Mouse (Mus musculus): ENCODE measurements around the gene Olfr684. TPM values are rescaled to one million over a fixed set of nuclear protein-coding genes. Genes with fewer than 3 reads are reported as not detected.

Gene Olfr684
- not detected in 2 replicates for polyA plus RNA-seq (2014; fragmentation: Nextera tagmentation; extraction: Ambion mirVana)

- Histone ChIP-seq H3K4me2 (ENCODE audit: low read length) (no peak within 1 kb of the TSS), H3K4me1 (replicated peaks; ENCODE audit: control insufficient read depth, insufficient read depth, low read length) (no peaks in the 10 kb centered on the region), H3K4me3 (ENCODE audit: low read depth, low read length) (no peak within 1 kb of the TSS), H3K9me3 (ENCODE audit: control insufficient read depth, low read length) (no peaks in the 10 kb centered on the region), H3K27me3 (replicated peaks; ENCODE audit: control insufficient read depth, insufficient read depth, low read length) (no peaks in the 10 kb centered on the region), H3K27ac (ENCODE audit: low read depth) (no peak within 1 kb of the TSS), H3K36me3 (ENCODE audit: control insufficient read depth, insufficient read depth, low read length) (no peaks in the 10 kb centered on the region), H3K9ac (ENCODE audit: low read length) (no peak within 1 kb of the TSS)
- DNase-seq (ENCODE audit: low spot score) (no peak), ATAC-seq (replicated peaks; ENCODE audit: low FRiP score, low TSS enrichment, low read depth) (no peak)
- WGBS = 68% methylated on average over 1 of the region's 1 CpGs
These were observed at the start of gene Olfr684 for GRCm38 (mm10) chr7:105163553-105163952. Olfr684 (minus strand) TSS chr7:105163653.

- no peak for ATAC-seq (replicated peaks; ENCODE audit: low FRiP score, low TSS enrichment, low read depth)
- Histone ChIP-seq H3K4me1 (replicated peaks; ENCODE audit: control insufficient read depth, insufficient read depth, low read length) (no peaks in the 10 kb centered on the region), H3K36me3 (ENCODE audit: control insufficient read depth, insufficient read depth, low read length) (no peaks in the 10 kb centered on the region), H3K27ac (ENCODE audit: low read depth) (no peak within 1 kb of the TSS), H3K9ac (ENCODE audit: low read length) (no peak within 1 kb of the TSS), H3K4me2 (ENCODE audit: low read length) (no peak within 1 kb of the TSS), H3K27me3 (replicated peaks; ENCODE audit: control insufficient read depth, insufficient read depth, low read length) (no peaks in the 10 kb centered on the region), H3K4me3 (ENCODE audit: low read depth, low read length) (no peak within 1 kb of the TSS), H3K9me3 (ENCODE audit: control insufficient read depth, low read length) (no peaks in the 10 kb centered on the region)
- no peak for DNase-seq (ENCODE audit: low spot score)
These were observed 43.9 kb upstream of the Olfr684 start, which contains the start of gene Olfr686 for GRCm38 (mm10) chr7:105207385-105207784. Olfr686 (minus strand) TSS chr7:105207485.

- H3K27ac ChIP-seq (ENCODE audit: low read depth) = no peak within 1 kb of the TSS
- H3K4me2 ChIP-seq (ENCODE audit: low read length) = no peak within 1 kb of the TSS
- no peaks in the 10 kb centered on the region for H3K4me1 ChIP-seq (replicated peaks; ENCODE audit: control insufficient read depth, insufficient read depth, low read length)
- DNase-seq (ENCODE audit: low spot score) = no peak
- H3K36me3 ChIP-seq (ENCODE audit: control insufficient read depth, insufficient read depth, low read length) = no peaks in the 10 kb centered on the region
- no peaks in the 10 kb centered on the region for H3K9me3 ChIP-seq (ENCODE audit: control insufficient read depth, low read length)
- H3K9ac ChIP-seq (ENCODE audit: low read length) = no peak within 1 kb of the TSS
- 63% methylated on average over 1 of the region's 1 CpGs for WGBS
- no peak for ATAC-seq (replicated peaks; ENCODE audit: low FRiP score, low TSS enrichment, low read depth)
- no peaks in the 10 kb centered on the region for H3K27me3 ChIP-seq (replicated peaks; ENCODE audit: control insufficient read depth, insufficient read depth, low read length)
- H3K4me3 ChIP-seq (ENCODE audit: low read depth, low read length) = no peak within 1 kb of the TSS
These were observed 22.5 kb upstream of the Olfr684 start, which contains the start of gene Olfr685 for GRCm38 (mm10) chr7:105185912-105186311. Olfr685 (minus strand) TSS chr7:105186012.

- Histone ChIP-seq H3K4me2 (ENCODE audit: low read length) (no peak overlapping the region), H3K27ac (ENCODE audit: low read depth) (no peak overlapping the region)
These were observed 7.3 kb upstream of the Olfr684 start for GRCm38 (mm10) chr7:105170773-105171172.

GRCm38 (mm10) chr7:105146912-105147311 lies 16.5 kb downstream of the Olfr684 start, which contains the start of gene Olfr683:
Olfr683 (minus strand) TSS chr7:105147012.
- DNase-seq (ENCODE audit: low spot score) (no peak), ATAC-seq (replicated peaks; ENCODE audit: low FRiP score, low TSS enrichment, low read depth) (no peak)
- no peak within 1 kb of the TSS for H3K27ac ChIP-seq (ENCODE audit: low read depth)
- H3K9ac ChIP-seq (ENCODE audit: low read length) = no peak within 1 kb of the TSS
- no peaks in the 10 kb centered on the region for H3K27me3 ChIP-seq (replicated peaks; ENCODE audit: control insufficient read depth, insufficient read depth, low read length)
- no peaks in the 10 kb centered on the region for H3K36me3 ChIP-seq (ENCODE audit: control insufficient read depth, insufficient read depth, low read length)
- H3K9me3 ChIP-seq (ENCODE audit: control insufficient read depth, low read length) = no peaks in the 10 kb centered on the region
- no peaks in the 10 kb centered on the region for H3K4me1 ChIP-seq (replicated peaks; ENCODE audit: control insufficient read depth, insufficient read depth, low read length)
- H3K4me3 ChIP-seq (ENCODE audit: low read depth, low read length) = no peak within 1 kb of the TSS
- WGBS = 72% methylated on average over 1 of the region's 1 CpGs
- no peak within 1 kb of the TSS for H3K4me2 ChIP-seq (ENCODE audit: low read length)

More at GRCm38 (mm10) chr7:105170773-105171172, 7.3 kb upstream of the Olfr684 start:
- Histone ChIP-seq H3K36me3 (ENCODE audit: control insufficient read depth, insufficient read depth, low read length) (no peaks in the 10 kb centered on the region), H3K9me3 (ENCODE audit: control insufficient read depth, low read length) (no peaks in the 10 kb centered on the region), H3K4me1 (replicated peaks; ENCODE audit: control insufficient read depth, insufficient read depth, low read length) (no peaks in the 10 kb centered on the region), H3K9ac (ENCODE audit: low read length) (no peak overlapping the region), H3K27me3 (replicated peaks; ENCODE audit: control insufficient read depth, insufficient read depth, low read length) (no peaks in the 10 kb centered on the region), H3K4me3 (ENCODE audit: low read depth, low read length) (no peak overlapping the region)
- ATAC-seq (replicated peaks; ENCODE audit: low FRiP score, low TSS enrichment, low read depth) (no peak), DNase-seq (ENCODE audit: low spot score) (no peak)
- 48% methylated on average over 4 of the region's 4 CpGs for WGBS

GRCm38 (mm10) chr7:105141275-105141674 lies 22.2 kb downstream of the Olfr684 start:
- Histone ChIP-seq H3K36me3 (ENCODE audit: control insufficient read depth, insufficient read depth, low read length) (no peaks in the 10 kb centered on the region), H3K4me2 (ENCODE audit: low read length) (no peak overlapping the region), H3K4me1 (replicated peaks; ENCODE audit: control insufficient read depth, insufficient read depth, low read length) (no peaks in the 10 kb centered on the region), H3K9me3 (ENCODE audit: control insufficient read depth, low read length) (no peaks in the 10 kb centered on the region), H3K27me3 (replicated peaks; ENCODE audit: control insufficient read depth, insufficient read depth, low read length) (no peaks in the 10 kb centered on the region), H3K4me3 (ENCODE audit: low read depth, low read length) (no peak overlapping the region), H3K27ac (ENCODE audit: low read depth) (no peak overlapping the region), H3K9ac (ENCODE audit: low read length) (no peak overlapping the region)
- 73% methylated on average over 2 of the region's 2 CpGs for WGBS
- ATAC-seq (replicated peaks; ENCODE audit: low FRiP score, low TSS enrichment, low read depth) (no peak), DNase-seq (ENCODE audit: low spot score) (no peak)

- Histone ChIP-seq H3K27me3 (replicated peaks; ENCODE audit: control insufficient read depth, insufficient read depth, low read length) (no peaks in the 10 kb centered on the region), H3K9me3 (ENCODE audit: control insufficient read depth, low read length) (no peaks in the 10 kb centered on the region), H3K4me1 (replicated peaks; ENCODE audit: control insufficient read depth, insufficient read depth, low read length) (no peaks in the 10 kb centered on the region), H3K4me2 (ENCODE audit: low read length) (no peak within 1 kb of the TSS), H3K9ac (ENCODE audit: low read length) (no peak within 1 kb of the TSS), H3K36me3 (ENCODE audit: control insufficient read depth, insufficient read depth, low read length) (no peaks in the 10 kb centered on the region), H3K4me3 (ENCODE audit: low read depth, low read length) (no peak within 1 kb of the TSS), H3K27ac (ENCODE audit: low read depth) (no peak within 1 kb of the TSS)
- no peak for ATAC-seq (replicated peaks; ENCODE audit: low FRiP score, low TSS enrichment, low read depth)
- no peak for DNase-seq (ENCODE audit: low spot score)
These were observed 46.9 kb downstream of the Olfr684 start, which contains the start of gene Olfr681 for GRCm38 (mm10) chr7:105116536-105116935. Olfr681 (plus strand) TSS chr7:105116836.

Other genes starting within 250 kb of the Olfr684 start
- gene Olfr667, start 242.2 kb downstream of the Olfr684 start, polyA plus RNA-seq (2014; fragmentation: Nextera tagmentation; extraction: Ambion mirVana) = not detected in 2 replicates
- not detected in 2 replicates for gene Olfr668, start 235.6 kb downstream of the Olfr684 start, polyA plus RNA-seq (2014; fragmentation: Nextera tagmentation; extraction: Ambion mirVana)
- gene Olfr669, start 229.4 kb downstream of the Olfr684 start, polyA plus RNA-seq (2014; fragmentation: Nextera tagmentation; extraction: Ambion mirVana) = not detected in 2 replicates
- gene Olfr670, start 201.0 kb downstream of the Olfr684 start, polyA plus RNA-seq (2014; fragmentation: Nextera tagmentation; extraction: Ambion mirVana) = not detected in 2 replicates
- not detected in 2 replicates for gene Olfr671, start 184.5 kb downstream of the Olfr684 start, polyA plus RNA-seq (2014; fragmentation: Nextera tagmentation; extraction: Ambion mirVana)
- gene Olfr672, start 161.6 kb downstream of the Olfr684 start, polyA plus RNA-seq (2014; fragmentation: Nextera tagmentation; extraction: Ambion mirVana) = not detected in 2 replicates
- gene Olfr675, start 135.2 kb downstream of the Olfr684 start, polyA plus RNA-seq (2014; fragmentation: Nextera tagmentation; extraction: Ambion mirVana) = not detected in 2 replicates
- not detected in 2 replicates for gene Olfr676, start 131.0 kb downstream of the Olfr684 start, polyA plus RNA-seq (2014; fragmentation: Nextera tagmentation; extraction: Ambion mirVana)
- not detected in 2 replicates for gene Olfr677, start 112.3 kb downstream of the Olfr684 start, polyA plus RNA-seq (2014; fragmentation: Nextera tagmentation; extraction: Ambion mirVana)
- not detected in 2 replicates for gene Olfr678, start 99.2 kb downstream of the Olfr684 start, polyA plus RNA-seq (2014; fragmentation: Nextera tagmentation; extraction: Ambion mirVana)
- gene Olfr679, start 82.4 kb downstream of the Olfr684 start, polyA plus RNA-seq (2014; fragmentation: Nextera tagmentation; extraction: Ambion mirVana) = not detected in 2 replicates
- not detected in 2 replicates for gene Olfr680-ps1, start 70.8 kb downstream of the Olfr684 start, polyA plus RNA-seq (2014; fragmentation: Nextera tagmentation; extraction: Ambion mirVana)
- gene Olfr681, start 46.8 kb downstream of the Olfr684 start, polyA plus RNA-seq (2014; fragmentation: Nextera tagmentation; extraction: Ambion mirVana) = not detected in 2 replicates
- gene Olfr683, start 16.6 kb downstream of the Olfr684 start, polyA plus RNA-seq (2014; fragmentation: Nextera tagmentation; extraction: Ambion mirVana) = not detected in 2 replicates
- not detected in 2 replicates for gene Olfr685, start 22.4 kb upstream of the Olfr684 start, polyA plus RNA-seq (2014; fragmentation: Nextera tagmentation; extraction: Ambion mirVana)
- gene Olfr686, start 43.8 kb upstream of the Olfr684 start, polyA plus RNA-seq (2014; fragmentation: Nextera tagmentation; extraction: Ambion mirVana) = not detected in 2 replicates
- gene Olfr688, start 124.4 kb upstream of the Olfr684 start, polyA plus RNA-seq (2014; fragmentation: Nextera tagmentation; extraction: Ambion mirVana) = not detected in 2 replicates
- not detected in 2 replicates for gene Olfr689, start 147.5 kb upstream of the Olfr684 start, polyA plus RNA-seq (2014; fragmentation: Nextera tagmentation; extraction: Ambion mirVana)
- gene Olfr690, start 170.5 kb upstream of the Olfr684 start, polyA plus RNA-seq (2014; fragmentation: Nextera tagmentation; extraction: Ambion mirVana) = not detected in 2 replicates
- gene Olfr691, start 178.6 kb upstream of the Olfr684 start, polyA plus RNA-seq (2014; fragmentation: Nextera tagmentation; extraction: Ambion mirVana) = not detected in 2 replicates
- gene Olfr692, start 204.6 kb upstream of the Olfr684 start, polyA plus RNA-seq (2014; fragmentation: Nextera tagmentation; extraction: Ambion mirVana) = not detected in 2 replicates
- not detected in 2 replicates for gene Gm5901, start 211.4 kb upstream of the Olfr684 start, polyA plus RNA-seq (2014; fragmentation: Nextera tagmentation; extraction: Ambion mirVana)
- gene Fam160a2, start 236.4 kb upstream of the Olfr684 start, polyA plus RNA-seq (2014; fragmentation: Nextera tagmentation; extraction: Ambion mirVana) = 41.7 and 45.6 TPM in 2 replicates
- not detected in 2 replicates for gene Cnga4, start 240.9 kb upstream of the Olfr684 start, polyA plus RNA-seq (2014; fragmentation: Nextera tagmentation; extraction: Ambion mirVana)

Data from intestine, embryonic 14.5 days (tissue).